Mouse (Mus musculus) T-helper 1 cell (primary cell): ENCODE data around the gene Dnlz.

Experiments used
- in situ Hi-C: fragments of 300-600 bp; cut with MboI, MseI; formaldehyde crosslinking; loops from one replicate; pipeline ENCODE4 v1.15.1; 2025; ENCODE audit warnings: high pct_unique_total_duplicates

Gene Dnlz

DNA sequence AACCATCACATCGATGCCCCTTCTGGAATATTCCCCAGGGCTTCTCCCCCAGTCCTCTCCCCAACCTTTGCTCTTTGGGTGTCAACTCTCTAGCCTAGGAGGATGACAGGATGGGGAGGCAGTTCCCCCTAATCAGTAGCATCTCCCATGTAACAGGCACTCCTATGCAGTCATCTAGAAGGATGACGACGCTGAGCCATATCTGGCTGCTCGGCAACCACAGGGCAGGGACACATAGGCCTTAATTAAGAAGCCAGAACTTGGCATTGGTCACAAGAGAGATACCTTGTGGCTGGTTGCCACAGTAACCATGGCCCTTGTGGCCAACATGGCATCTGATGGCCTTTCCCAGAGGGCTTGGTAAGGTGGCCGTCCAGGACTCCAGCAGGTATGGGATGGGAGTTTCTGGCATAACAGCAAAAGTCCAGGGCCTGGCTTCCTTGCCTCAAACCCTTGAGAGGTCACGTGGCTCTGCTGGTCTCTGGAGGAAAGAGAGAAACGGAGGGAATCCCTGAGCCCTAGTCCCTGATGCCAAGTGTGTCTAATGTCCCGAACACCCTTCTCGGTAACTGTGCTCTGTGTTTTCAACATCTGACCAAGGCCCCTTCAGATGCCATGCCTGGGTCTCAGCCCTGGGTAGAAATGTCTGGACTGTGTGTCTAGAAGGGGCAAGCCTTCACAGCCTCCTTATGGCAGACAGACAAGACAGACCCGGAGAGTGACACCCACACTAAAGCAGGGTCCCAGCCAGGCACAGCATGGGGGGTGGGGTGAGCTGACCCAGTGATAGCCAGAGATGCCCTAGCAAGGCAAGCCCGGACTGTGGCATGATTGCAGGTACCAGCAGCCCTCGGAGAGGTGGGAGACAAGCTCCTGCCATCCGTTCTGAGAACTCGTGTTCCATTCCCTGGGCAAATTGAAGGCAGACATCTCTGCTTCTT is 31.4 kb downstream of the Dnlz start:
- in situ Hi-C loops: no loop called here

DNA sequence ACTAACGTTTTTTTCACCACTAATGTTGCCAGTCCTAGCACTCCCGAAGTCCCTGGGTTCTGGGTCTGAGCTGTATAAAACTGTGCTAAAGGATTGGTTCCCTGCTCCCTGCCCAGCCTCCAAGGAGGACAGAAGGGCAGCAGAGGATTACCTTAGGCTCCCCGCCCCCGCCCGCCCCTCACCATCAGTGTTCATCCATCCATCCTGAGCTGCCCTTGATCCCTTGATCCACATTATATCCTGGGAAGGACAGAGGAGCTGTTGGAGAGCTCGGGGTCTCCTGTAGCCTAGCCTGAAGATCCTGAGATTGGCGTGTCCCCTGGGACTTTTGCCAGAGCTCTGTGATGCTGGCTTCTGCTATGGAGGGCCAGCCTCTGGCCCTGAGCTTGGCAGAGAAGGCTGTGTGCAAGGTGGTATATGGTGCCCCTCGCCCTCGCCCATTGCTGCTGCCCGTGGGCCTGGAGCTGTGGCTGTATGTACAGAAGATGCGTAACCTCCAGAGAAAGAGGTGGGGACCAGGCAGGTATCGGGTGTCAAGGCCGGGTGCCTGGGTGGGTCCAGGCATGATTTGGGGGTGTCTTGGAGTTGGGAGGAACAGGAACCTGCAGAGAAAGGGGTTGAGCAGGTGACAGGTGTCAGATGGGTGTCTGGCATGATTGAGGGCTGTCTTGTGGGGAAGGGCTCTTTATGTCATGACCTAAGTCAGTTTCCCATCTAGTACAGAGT is 32.2 kb downstream of the Dnlz start:
- in situ Hi-C loops: no loop called here

DNA sequence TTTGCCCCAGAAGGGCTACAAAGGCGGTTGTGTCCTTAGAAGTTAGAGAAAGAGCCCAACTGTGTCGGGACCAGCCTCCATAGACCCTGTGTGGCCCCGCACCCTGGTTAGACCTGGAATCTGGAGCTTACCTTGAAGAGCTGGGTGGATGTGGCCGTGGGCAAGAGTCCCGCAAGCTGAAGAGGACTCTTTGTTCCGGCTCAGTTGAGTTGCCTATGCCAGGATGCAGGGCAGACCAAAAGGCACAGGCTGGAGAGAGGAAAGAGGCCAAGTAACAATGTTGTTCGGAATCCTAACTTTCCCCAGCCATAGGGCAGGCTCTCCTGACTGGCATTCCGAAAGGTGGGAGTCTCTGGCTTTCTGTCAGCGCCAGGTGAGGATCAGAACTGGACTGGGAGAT is 32.8 kb downstream of the Dnlz start:
- in situ Hi-C loops: no loop called here

DNA sequence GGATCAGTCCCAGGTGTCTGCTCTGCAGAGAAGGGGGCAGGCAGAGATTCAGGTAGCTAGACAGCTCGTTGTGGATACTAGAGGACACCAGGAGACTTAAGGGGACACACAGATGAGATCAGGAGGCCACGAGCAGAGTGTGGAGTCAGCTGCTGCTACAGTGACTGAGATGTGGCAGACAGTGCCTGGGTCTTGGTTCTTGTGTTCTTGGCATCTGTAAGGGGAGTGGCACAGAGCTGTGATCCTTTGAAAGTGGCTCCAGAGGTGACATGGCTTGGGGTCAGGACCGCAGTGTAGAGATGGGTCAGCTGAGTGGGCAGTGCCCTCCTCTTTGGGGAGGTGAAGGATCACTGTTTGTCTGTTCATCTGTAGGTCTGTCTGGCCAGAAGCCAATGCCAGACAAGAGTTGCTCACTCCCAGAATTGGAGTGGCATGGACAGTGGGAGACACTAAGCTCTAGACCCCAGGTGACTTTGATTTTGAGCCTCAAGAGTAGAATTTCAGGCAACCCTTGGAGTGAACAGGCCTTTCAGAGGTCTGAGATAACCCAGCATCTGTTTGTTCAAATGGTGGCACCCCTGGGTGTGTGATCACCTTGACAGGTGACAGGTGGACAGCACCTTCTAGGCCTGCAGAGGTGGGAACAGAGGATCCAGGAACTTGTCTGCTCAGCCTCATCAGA is 33.8 kb downstream of the Dnlz start:
- in situ Hi-C loops: no loop called here

DNA sequence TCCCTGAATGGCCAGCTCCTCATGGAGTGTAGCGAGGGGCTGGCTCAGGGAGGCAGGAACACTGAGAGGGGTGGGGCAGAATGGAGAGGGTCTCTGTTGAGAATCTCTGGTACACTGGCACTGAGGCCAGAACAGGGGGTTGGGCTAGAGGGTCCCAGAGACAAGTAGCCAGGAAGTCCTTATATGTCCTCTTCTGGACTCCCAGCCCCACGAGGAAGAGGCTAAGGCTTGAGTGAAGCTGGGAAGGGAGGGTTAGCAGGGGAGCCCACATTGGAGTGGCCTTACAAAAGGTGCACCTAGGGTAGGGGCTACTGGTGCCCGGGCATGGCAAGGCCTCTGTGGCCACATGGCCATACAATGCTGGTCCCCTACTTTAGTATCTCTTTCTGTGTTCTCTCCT is 34.5 kb downstream of the Dnlz start:
- in situ Hi-C loops: no loop called here

DNA sequence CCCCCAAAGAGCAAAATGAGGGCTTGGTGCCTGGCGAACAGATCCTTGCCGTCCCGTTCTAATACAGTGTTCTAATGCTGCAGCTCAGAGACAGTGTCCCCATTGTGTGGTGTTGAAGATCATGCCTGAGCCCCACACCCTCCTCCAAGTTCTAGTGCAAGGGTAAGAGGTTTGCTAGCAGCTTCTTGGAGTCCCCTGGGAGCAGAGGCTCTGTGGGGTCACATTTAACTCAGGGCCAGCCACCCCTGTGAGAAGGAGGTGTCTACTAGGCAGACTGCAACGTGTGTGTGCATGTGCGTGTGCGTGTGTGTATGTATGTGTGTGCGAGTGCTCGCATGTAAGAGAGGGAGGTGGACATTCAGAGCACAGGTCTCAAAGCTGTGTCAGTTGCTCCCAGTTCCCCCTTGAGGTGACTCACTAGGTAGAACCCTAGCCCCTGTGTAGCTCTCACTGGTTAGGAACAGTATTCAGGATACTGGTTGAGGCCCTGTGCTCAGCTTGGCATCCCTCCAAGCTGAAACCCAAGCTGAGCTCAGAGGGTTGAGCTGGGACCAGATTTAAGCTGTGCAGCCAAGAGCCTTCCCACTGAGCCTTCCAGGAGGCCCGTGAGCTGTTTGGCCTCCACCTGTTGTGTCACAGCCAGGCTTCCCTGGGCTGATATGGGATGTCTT is 35.2 kb downstream of the Dnlz start:
- in situ Hi-C loops: no loop called here

DNA sequence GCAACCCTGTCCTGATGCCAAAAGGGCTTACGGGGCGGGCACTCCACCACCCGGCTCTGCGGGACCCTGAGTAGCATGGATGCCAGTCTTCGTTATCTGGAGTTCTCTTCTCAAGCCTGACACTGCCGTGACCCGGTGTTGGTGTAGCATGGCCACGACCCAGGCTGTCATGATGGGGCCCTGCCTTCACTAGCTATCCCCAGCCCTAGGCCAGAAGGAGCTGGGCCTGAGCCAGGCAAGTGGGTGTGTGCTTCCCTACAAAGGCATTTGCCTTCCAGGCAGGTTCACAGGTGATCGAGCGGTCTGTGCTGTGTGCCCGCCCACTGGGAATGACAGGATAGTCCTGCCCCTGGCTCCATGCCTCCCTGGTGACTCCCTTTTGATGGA is 36.0 kb downstream of the Dnlz start:
- in situ Hi-C loops: no loop called here

DNA sequence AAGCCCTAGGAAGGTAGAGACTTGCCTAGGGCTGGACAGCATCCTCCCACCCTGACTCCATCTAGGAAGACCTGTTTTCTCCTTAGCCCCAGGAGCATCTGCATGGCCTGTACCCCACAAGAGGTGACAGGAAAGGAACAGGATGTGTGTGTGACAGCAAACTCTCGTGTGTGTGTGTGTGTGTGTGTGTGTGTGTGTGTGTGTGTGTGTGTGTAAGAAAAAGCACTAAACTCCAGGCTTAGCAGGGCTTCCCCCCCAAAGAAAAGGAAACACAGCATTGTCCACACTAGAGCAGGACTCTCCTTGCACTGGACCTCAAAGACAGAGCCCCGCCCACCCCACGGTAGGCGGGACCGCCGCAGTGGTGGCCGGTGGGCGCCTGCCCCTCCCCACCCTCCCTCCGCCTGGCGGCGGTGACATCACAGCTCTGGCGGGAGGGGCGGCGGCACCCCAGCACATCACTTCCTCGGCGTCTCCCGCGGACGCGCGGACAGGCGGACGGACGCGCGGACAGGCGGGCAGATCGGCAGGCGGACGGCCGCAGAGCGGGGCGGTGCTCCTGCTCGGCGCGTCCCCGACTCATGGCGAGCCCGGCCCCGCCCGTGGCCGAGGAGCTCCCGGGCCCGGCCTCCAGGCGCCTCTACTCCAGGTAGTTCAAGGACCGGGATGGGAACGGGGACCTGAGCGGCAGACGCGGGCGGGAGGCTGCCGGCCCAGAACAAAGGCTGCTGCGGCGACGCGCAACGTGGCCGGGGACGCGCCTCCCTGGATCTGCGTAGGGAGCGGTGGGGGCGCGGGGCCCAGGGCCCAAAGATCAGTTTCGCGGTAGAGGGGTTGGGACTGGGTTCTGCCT is 36.6 kb downstream of the Dnlz start, which contains the start of gene Gpsm1:
Gene Gpsm1, plus strand, starts transcription at position 444 of the 853 bp plus-strand sequence.
- in situ Hi-C loops: no loop called here

DNA sequence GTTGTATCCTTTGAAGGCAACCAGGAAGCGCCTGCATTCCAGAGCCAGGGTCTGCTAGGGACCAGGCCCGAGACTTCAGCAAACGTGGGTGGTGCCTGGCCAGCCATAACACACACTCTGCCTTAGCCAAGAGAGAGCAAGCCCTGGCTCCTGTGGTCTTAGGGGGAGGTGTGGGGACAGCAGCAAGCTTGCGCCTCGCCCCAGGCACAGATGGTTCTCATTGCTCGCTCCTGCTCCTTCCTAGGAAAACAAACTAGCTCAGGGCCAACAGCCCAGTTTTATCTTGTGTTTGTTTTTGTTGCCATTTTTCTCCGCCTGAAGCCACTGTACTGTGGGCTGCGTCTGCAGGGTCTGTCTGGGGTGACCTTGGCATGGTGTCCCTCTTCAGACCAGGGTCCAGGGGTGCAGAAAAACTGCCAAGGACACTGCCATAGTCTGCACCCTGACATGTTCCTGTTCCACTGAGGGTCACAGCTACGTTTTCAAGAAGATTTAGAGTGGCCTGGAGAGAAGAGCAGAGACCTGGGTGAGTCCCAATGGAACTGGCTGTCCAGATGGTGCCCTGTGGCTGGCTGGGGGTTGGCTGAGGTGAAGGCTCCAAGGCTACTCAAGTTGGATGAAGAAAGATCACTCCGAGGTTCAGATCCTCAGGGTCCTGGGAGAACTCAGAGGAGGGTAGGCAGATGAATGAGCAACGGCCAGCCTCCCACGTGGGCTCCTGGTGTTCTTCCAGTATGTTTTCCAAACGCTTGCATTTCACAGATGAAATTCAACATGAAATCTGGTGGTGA is 37.4 kb downstream of the Dnlz start:
- in situ Hi-C loops: no loop called here

DNA sequence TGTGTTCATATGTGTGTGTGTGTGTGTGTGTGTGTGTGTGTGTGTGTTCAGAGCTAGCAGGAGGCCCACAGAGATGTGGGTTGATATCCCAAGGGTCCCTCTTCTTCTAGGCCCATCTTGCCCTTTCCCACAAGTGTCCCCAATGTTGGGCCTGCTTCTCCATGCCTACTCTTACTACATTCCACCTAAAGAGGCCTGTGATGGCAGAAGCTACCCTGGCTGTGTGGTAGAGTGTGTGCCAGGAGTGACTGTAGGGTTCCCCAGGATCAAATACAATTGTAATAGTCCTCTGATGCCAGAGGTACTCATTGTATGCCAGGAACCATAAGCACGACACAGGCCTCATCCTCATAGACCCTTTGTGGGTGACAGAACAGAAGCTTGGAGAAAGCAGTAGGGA is 38.5 kb downstream of the Dnlz start:
- in situ Hi-C loops: no loop called here

DNA sequence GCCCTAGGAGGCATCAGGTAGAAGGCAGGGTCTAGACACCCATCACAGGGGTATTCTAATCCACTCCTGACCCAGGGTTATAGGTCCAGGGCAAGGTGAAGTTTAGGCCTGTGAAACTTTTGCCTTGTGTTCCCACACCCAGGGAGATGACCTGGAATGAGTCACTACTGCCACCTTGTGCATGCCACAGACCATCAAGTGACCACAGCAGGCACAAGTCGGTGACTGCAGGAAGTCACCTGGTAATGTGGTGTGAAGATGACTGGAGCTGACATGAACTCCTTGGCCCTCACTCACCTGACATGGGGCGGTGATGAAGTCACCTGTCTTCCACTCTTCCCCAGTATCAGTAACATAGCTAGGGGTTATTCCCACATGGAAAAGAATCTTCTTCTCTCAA is 39.1 kb downstream of the Dnlz start:
- in situ Hi-C loops: no loop called here

DNA sequence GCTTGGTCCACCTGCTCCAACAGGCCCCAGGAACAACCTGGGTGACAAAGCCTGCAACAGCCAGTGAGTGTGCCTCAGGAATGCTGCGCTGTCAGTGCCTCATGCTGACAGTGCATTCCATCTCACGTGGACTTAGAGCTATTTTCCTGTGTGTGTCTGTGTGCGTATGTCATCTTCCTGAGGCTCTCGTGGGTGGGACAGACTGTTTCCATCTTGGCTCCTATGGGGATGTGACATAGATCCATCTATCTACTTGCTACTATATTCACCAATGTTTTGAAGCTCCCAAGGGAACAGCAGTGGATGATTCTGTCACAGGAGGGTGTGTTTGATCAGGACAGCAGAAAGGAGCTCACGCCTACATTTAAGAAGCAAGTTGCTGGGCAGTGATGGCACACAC is 40.0 kb downstream of the Dnlz start:
- in situ Hi-C loops: no loop called here

DNA sequence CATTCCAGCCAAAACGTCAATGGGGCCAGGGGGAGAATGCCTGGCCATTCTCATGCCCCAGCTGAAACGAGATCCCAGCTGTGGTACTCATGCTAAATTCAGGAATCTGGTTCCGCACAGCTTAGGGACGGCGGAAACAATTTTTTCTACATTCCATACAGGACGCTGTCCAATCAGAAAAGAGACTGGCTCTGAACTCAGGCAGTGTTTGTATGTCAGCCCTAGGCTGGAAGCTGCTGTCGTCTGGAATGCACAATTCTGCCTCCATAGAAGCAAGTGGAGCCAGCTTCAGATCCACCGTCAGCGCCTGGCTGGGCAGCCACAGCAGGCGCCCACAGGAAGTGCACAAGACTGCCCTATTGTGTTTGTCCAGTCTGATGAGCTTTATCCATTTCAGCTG is 42.2 kb downstream of the Dnlz start:
- in situ Hi-C loops: no loop called here

DNA sequence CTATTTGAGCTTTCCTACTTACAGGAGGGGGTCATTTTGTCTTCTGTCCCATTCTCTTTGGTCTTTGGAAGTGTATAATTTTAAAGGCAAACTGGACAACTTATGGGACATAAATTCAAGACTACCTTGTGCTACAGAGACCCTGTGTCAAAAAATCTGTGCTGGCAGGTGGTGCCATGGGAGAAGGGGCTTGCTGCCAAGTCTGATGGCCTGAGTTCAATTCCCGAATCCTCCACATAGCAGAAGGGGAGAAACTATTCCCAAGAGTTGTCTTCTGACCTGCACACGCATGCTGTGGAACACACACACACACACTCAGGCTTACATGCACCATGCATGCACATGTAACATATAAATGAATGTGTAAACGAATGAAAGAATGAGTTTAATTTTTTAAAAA is 45.2 kb downstream of the Dnlz start:
- in situ Hi-C loops: no loop called here

DNA sequence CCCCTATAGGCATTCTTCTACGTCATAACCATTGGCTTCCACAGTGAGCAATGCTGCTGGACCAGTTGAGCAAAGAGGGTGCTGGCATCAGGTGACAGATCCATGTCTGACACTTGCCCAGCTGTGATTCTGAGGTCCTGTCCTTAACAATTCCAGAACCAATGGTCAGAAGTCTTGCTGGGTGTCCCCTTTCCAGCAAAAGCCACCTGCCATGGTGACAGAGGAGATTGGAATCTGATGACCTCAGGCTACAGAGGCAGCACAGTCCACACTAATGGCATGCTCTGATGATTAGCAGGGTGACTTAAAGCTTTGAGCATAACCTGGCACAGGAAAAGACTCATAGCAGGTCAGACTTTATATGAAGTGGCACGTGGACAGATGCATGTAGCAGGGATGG is 46.4 kb downstream of the Dnlz start:
- in situ Hi-C loops: no loop called here

DNA sequence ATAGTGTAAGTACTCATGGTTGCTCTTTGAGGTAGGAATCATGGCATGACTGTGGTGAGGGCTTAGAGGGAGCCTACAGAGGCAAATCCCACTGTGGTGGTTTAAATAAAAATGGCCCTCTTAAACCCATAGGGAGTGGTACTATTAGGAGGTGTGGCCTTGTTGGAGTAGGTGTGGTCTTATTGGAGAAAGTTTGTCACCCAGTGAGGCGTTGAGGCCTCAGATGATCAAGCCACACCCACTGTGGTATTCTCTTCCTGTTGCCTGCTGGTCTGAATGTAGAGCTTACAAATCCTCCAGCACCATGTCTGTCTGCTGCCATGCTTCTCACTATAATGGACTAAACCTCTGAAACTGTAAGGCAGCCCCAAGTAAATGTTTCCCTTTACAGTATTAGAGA is 47.2 kb downstream of the Dnlz start:
- in situ Hi-C loops: no loop called here

DNA sequence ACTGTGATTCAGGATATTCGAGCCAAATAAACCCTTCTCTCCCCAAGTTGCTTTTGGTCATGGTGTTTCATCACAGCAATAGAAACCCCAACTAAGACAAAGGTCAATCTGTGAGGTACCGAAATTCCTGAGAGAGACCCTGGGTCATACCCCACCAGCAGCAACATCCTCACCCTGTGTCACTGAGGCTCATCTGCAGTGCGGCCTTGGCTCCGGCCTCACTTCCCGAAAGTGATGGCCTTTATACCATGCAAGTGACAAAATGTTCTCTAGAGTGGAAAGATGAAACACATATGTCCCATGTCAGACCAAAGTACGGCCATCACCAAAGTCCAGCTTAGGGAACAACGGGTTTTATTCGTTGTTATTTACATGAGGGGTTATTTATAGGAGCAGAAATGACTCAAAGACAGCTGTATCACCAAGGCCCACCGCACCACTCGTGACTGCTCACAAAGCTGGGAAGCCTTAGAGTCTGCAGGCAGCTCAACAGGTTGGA is 49.9 kb downstream of the Dnlz start:
- in situ Hi-C loops: no loop called here

DNA sequence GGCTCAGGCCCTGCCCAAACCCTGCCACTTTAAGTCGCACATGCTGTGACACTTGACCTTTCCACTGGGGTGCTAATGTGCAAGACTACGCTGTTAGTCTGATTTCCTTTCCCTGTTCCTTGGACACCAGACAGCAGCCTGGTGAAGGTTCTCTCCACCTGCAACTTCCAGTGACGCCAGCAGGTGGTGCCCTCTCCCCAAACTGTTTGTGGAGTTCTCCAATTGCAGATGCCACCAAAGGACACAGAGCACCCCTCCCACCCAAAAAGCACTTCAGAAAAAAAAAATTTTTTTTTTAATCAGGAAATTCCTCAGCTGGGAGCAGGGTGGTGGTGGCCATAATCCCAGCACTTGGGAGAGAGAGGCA is 51.1 kb downstream of the Dnlz start:
- in situ Hi-C loops: no loop called here

DNA sequence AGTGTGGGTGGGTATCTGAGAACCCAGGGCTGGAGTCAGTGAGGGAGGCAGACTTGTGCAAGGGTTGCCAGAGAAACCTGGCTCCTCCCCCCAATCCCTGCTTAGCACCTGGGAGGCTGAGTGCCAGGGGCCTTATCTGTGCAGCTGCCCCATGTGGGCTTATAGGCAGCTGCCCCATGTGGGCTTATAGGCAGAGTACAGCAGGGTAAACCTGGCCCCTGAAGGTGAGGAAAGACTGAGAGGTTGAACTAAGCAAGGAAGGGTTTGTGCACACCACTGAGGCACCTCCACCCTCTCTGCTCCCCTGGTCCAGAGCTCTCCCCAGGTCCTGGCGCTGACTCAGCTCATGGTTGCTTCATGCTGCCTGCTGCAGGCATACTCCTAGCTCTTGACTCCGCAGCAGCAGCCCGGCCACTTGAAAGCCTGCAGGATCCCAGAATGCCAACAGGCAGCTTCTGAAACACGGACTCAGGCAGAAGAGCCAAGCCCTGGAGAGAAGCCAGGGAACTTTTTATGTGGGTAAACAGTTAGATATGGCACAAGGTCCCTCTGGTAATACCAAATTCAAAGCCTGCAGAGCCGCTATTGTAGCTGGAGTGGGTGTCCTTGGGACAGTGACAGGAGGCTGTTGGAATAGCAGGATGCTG is 51.6 kb downstream of the Dnlz start:
- in situ Hi-C loops: no loop called here
